Mouse (Mus musculus): ENCODE results near the gene 1600014C10Rik. TPM values are rescaled to one million over a fixed set of nuclear protein-coding genes. Genes with fewer than 3 reads are reported as not detected.
A peak's percentile ranks its signal among the peaks of the same experiment; 100 is the strongest.

Gene 1600014C10Rik
- polyA plus RNA-seq, 1 experiment from 2014 or later, result 16.6 TPM

GRCm38 (mm10) chr7:38182596-38182961, 438 bp upstream of the 1600014C10Rik start:
- H3K9me3 ChIP-seq (ENCODE audit: control insufficient read depth, low read length), result no peaks in the 10 kb centered on the region
- H3K4me1 ChIP-seq (ENCODE audit: control insufficient read depth, insufficient read depth, low read length), result peaks cover 13% of the 10 kb centered on the region
- WGBS, result under 1% methylated on average over 11 of the region's 11 CpGs
- H3K27ac ChIP-seq (ENCODE audit: low read length), result peak overlapping the region; percentile 73
- peak; percentile 70 for ATAC-seq
- H3K36me3 ChIP-seq (ENCODE audit: control insufficient read depth, insufficient read depth, low read length), result no peaks in the 10 kb centered on the region
- H3K4me2 ChIP-seq (ENCODE audit: low read depth, low read length), result peak overlapping the region; percentile 73
- H3K27me3 ChIP-seq (replicated peaks; ENCODE audit: control insufficient read depth, insufficient read depth, low read length), result no peaks in the 10 kb centered on the region
- peak overlapping the region; percentile 72 for H3K4me3 ChIP-seq (ENCODE audit: low read length)
- peak overlapping the region; percentile 80 for H3K9ac ChIP-seq (ENCODE audit: low read depth, low read length)

GRCm38 (mm10) chr7:38183709-38184417, 846 bp downstream of the 1600014C10Rik start:
- peak overlapping the region; percentile 73 for H3K4me2 ChIP-seq (ENCODE audit: low read depth, low read length)
- H3K27me3 ChIP-seq (replicated peaks; ENCODE audit: control insufficient read depth, insufficient read depth, low read length), result no peaks in the 10 kb centered on the region
- no peaks in the 10 kb centered on the region for H3K9me3 ChIP-seq (ENCODE audit: control insufficient read depth, low read length)
- 4% methylated on average over 36 of the region's 36 CpGs for WGBS
- H3K4me1 ChIP-seq (ENCODE audit: control insufficient read depth, insufficient read depth, low read length), result peaks cover 13% of the 10 kb centered on the region
- no peaks in the 10 kb centered on the region for H3K36me3 ChIP-seq (ENCODE audit: control insufficient read depth, insufficient read depth, low read length)
- peak; percentile 94 for ATAC-seq
- peak overlapping the region; percentile 80 for H3K9ac ChIP-seq (ENCODE audit: low read depth, low read length)
- peak overlapping the region; percentile 73 for H3K27ac ChIP-seq (ENCODE audit: low read length)
- H3K4me3 ChIP-seq (ENCODE audit: low read length), result peak overlapping the region; percentile 72

GRCm38 (mm10) chr7:38184418-38184745, 1.4 kb downstream of the 1600014C10Rik start:
- Histone ChIP-seq H3K4me3 (ENCODE audit: low read length) (peak overlapping the region; percentile 72), H3K4me2 (ENCODE audit: low read depth, low read length) (peak overlapping the region; percentile 73), H3K9ac (ENCODE audit: low read depth, low read length) (peak overlapping the region; percentile 80; the same call in 1 of the 2 replicates), H3K4me1 (ENCODE audit: control insufficient read depth, insufficient read depth, low read length) (peaks cover 13% of the 10 kb centered on the region), H3K36me3 (ENCODE audit: control insufficient read depth, insufficient read depth, low read length) (no peaks in the 10 kb centered on the region), H3K27ac (ENCODE audit: low read length) (no peak overlapping the region), H3K9me3 (ENCODE audit: control insufficient read depth, low read length) (no peaks in the 10 kb centered on the region), H3K27me3 (replicated peaks; ENCODE audit: control insufficient read depth, insufficient read depth, low read length) (no peaks in the 10 kb centered on the region)
- WGBS, result 46% methylated on average over 1 of the region's 1 CpGs
- no peak for ATAC-seq

GRCm38 (mm10) chr7:38184786-38185185, 1.8 kb downstream of the 1600014C10Rik start:
- WGBS, result 87% methylated on average over 6 of the region's 6 CpGs
- Histone ChIP-seq H3K27ac (ENCODE audit: low read length) (no peak overlapping the region), H3K4me2 (ENCODE audit: low read depth, low read length) (no peak overlapping the region), H3K4me3 (ENCODE audit: low read length) (no peak overlapping the region), H3K4me1 (ENCODE audit: control insufficient read depth, insufficient read depth, low read length) (peaks cover 13% of the 10 kb centered on the region), H3K27me3 (replicated peaks; ENCODE audit: control insufficient read depth, insufficient read depth, low read length) (no peaks in the 10 kb centered on the region), H3K9me3 (ENCODE audit: control insufficient read depth, low read length) (no peaks in the 10 kb centered on the region), H3K9ac (ENCODE audit: low read depth, low read length) (0 out of 2 replicates have a peak overlapping the region, but pooled peaks have one; percentile 22), H3K36me3 (ENCODE audit: control insufficient read depth, insufficient read depth, low read length) (no peaks in the 10 kb centered on the region)
- no peak for ATAC-seq

- Histone ChIP-seq H3K9me3 (ENCODE audit: control insufficient read depth, low read length) (no peaks in the 10 kb centered on the region), H3K36me3 (ENCODE audit: control insufficient read depth, insufficient read depth, low read length) (no peaks in the 10 kb centered on the region), H3K4me3 (ENCODE audit: low read length) (no peak overlapping the region), H3K4me1 (ENCODE audit: control insufficient read depth, insufficient read depth, low read length) (peaks cover 13% of the 10 kb centered on the region), H3K27me3 (replicated peaks; ENCODE audit: control insufficient read depth, insufficient read depth, low read length) (no peaks in the 10 kb centered on the region), H3K4me2 (ENCODE audit: low read depth, low read length) (no peak overlapping the region), H3K27ac (ENCODE audit: low read length) (no peak overlapping the region), H3K9ac (ENCODE audit: low read depth, low read length) (no peak overlapping the region)
- WGBS, result 78% methylated on average over 4 of the region's 4 CpGs
- ATAC-seq, result no peak
Measured at GRCm38 (mm10) chr7:38186861-38187260, 3.8 kb downstream of the 1600014C10Rik start.

GRCm38 (mm10) chr7:38187796-38188195, 4.8 kb downstream of the 1600014C10Rik start:
- 75% methylated on average over 4 of the region's 4 CpGs for WGBS
- H3K27me3 ChIP-seq (replicated peaks; ENCODE audit: control insufficient read depth, insufficient read depth, low read length), result no peaks in the 10 kb centered on the region

GRCm38 (mm10) chr7:38188281-38189075, 5.5 kb downstream of the 1600014C10Rik start:
- no peak overlapping the region for H3K9ac ChIP-seq (ENCODE audit: low read depth, low read length)
- H3K9me3 ChIP-seq (ENCODE audit: control insufficient read depth, low read length), result no peaks in the 10 kb centered on the region
- no peak for ATAC-seq
- no peak overlapping the region for H3K4me2 ChIP-seq (ENCODE audit: low read depth, low read length)
- H3K27me3 ChIP-seq (replicated peaks; ENCODE audit: control insufficient read depth, insufficient read depth, low read length), result no peaks in the 10 kb centered on the region
- H3K4me1 ChIP-seq (ENCODE audit: control insufficient read depth, insufficient read depth, low read length), result peaks cover 8% of the 10 kb centered on the region
- 87% methylated on average over 8 of the region's 8 CpGs for WGBS
- no peak overlapping the region for H3K4me3 ChIP-seq (ENCODE audit: low read length)
- H3K36me3 ChIP-seq (ENCODE audit: control insufficient read depth, insufficient read depth, low read length), result no peaks in the 10 kb centered on the region
- no peak overlapping the region for H3K27ac ChIP-seq (ENCODE audit: low read length)

More at GRCm38 (mm10) chr7:38187796-38188195, 4.8 kb downstream of the 1600014C10Rik start:
- H3K36me3 ChIP-seq (ENCODE audit: control insufficient read depth, insufficient read depth, low read length), result no peaks in the 10 kb centered on the region
- no peak overlapping the region for H3K4me2 ChIP-seq (ENCODE audit: low read depth, low read length)
- H3K9me3 ChIP-seq (ENCODE audit: control insufficient read depth, low read length), result no peaks in the 10 kb centered on the region
- no peak for ATAC-seq
- H3K4me3 ChIP-seq (ENCODE audit: low read length), result no peak overlapping the region
- no peak overlapping the region for H3K27ac ChIP-seq (ENCODE audit: low read length)
- H3K4me1 ChIP-seq (ENCODE audit: control insufficient read depth, insufficient read depth, low read length), result peaks cover 12% of the 10 kb centered on the region
- no peak overlapping the region for H3K9ac ChIP-seq (ENCODE audit: low read depth, low read length)

GRCm38 (mm10) chr7:38189136-38189982, 6.3 kb downstream of the 1600014C10Rik start:
- Histone ChIP-seq H3K4me2 (ENCODE audit: low read depth, low read length) (no peak overlapping the region), H3K9me3 (ENCODE audit: control insufficient read depth, low read length) (no peaks in the 10 kb centered on the region), H3K27me3 (replicated peaks; ENCODE audit: control insufficient read depth, insufficient read depth, low read length) (no peaks in the 10 kb centered on the region), H3K27ac (ENCODE audit: low read length) (no peak overlapping the region), H3K9ac (ENCODE audit: low read depth, low read length) (no peak overlapping the region), H3K4me1 (ENCODE audit: control insufficient read depth, insufficient read depth, low read length) (peaks cover 4% of the 10 kb centered on the region), H3K4me3 (ENCODE audit: low read length) (no peak overlapping the region), H3K36me3 (ENCODE audit: control insufficient read depth, insufficient read depth, low read length) (no peaks in the 10 kb centered on the region)
- 77% methylated on average over 15 of the region's 15 CpGs for WGBS
- no peak for ATAC-seq
